Mouse (Mus musculus) heart, postnatal 4 days (tissue): Measurements from ENCODE around the gene Pstpip1. TPM values are rescaled to one million over a fixed set of nuclear protein-coding genes. Genes with fewer than 3 reads are reported as not detected.

Experiments used
- DNase-seq: peaks from one replicate; pipeline ENCODE4 v3.0.0; 2021
- total RNA-seq, 2 experiments: library from RNA; stranded (reverse); gene quantifications; 2 replicates each; pipeline ENCODE4 v1.2.3; 2021

The Pstpip1 gene
- 1 to 10 TPM; 1.4 to 1.5 TPM for total RNA-seq

- DNase-seq = peak; percentile 87
Observed at GRCm38 (mm10) chr9:56089778-56090520, at the start of gene Pstpip1. Gene Pstpip1 (plus strand): TSS chr9:56089962.

- peak; percentile 97 for DNase-seq
Observed at GRCm38 (mm10) chr9:56041372-56042180, 48.2 kb upstream of the Pstpip1 start, which contains the start of gene Rcn2. Gene Rcn2 (plus strand): TSS chr9:56041845.

- DNase-seq = no peak
Observed at GRCm38 (mm10) chr9:56042181-56042621, 47.6 kb upstream of the Pstpip1 start.

DNA sequence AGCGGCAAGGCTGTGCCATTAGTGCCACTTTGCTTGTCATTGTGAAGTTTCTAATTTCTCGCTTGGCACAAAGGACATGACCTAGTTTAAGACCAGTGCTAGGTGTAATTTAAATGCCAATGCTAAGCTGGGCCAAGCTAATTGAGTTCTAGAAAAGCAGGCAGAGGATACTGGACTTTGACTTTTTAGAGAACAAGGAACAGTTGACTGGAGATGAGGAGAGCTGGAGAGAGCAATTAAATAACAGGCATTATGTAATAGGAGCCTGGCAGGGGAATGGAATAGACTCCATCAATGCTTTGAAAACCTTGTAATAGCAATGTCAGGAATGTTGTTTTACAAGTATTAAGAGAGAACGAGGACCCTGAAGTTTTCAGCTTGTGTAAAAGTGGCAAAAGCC, 36.0 kb upstream of the Pstpip1 start:
- DNase-seq = no peak

GRCm38 (mm10) chr9:56056147-56056546, 33.6 kb upstream of the Pstpip1 start:
- no peak for DNase-seq

DNA sequence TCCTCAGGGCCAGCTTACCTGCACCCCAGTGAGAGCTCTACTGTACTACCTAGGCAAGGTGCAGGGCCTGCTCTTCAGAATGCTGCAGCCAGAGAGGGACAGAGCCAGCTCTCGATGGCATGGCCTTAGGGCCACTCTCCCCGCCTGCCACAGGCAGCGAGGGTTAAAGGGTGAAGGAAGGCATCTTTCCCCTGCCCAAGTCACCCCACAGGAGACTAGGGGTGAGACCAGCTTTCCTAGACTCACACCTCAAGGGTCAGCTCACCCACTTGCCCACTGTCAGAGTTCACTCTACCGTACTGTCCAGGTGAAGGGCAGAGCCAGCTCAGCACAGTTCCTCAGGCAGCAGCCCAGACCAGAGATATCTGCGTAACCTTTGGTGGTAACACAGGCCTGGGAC, 27.4 kb upstream of the Pstpip1 start:
- DNase-seq = no peak

GRCm38 (mm10) chr9:56065011-56065410, 24.8 kb upstream of the Pstpip1 start:
- no peak for DNase-seq

DNA sequence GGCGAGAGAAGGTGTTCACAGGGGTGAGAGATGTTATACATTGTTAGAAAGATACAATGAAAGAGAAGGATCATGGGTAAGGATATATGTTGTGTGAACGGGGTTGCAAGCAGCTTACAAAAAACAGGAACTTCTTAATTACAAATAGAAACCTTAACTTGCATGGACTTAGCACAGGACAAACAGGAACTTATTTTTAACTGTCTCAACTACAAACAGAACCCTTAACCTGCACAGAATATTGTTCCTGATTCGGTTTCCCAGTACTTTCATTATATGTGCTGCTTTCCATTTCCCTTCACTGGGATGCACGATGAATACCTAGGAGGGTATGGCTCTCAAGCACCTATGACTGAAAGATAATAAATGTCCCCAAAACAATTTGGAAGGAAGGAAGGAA, 21.8 kb upstream of the Pstpip1 start:
- no peak for DNase-seq

DNA sequence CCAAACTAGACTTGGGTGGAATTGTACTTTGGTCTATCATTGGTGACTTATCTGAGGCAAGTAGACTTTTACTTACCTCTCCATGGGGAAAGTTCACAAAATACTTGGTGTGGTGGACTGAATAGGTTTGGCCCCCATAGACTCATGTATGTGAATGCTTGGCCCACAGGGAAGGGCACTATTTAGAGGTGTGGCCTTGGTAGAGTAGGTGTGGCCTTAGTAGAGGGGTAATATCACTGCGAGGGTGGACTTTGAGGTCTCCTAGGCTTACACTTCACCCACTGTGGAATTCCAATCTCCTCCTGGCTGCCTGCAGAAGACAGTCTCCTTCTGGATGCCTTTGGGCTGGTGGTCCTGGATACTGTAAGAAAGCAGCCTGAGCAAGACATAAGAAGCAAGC, 21.1 kb upstream of the Pstpip1 start:
- DNase-seq = no peak

DNA sequence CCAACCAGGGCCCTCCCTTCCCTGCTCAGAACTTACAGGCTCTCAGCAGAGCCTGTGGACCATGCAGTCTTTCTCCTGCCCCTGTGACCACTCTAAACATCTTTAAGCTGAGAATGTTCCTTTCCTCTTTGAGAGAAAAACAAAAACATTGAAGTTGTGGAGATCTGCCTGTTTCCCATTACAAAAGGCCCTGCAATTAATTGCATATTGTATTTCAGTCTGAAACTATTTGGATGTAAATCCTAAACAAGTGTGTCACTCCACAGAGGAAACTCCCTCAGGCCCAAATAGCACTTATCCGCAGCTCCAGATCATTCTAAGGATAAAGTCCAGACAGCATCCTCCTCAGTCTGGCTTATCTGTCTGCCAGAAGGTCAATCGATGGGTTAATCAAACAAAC, 16.9 kb upstream of the Pstpip1 start:
- DNase-seq = no peak

- no peak for DNase-seq
Observed at GRCm38 (mm10) chr9:56074863-56075262, 14.9 kb upstream of the Pstpip1 start.

GRCm38 (mm10) chr9:56075264-56075663, 14.5 kb upstream of the Pstpip1 start:
- DNase-seq = peak; percentile 75

GRCm38 (mm10) chr9:56075901-56076620, 13.7 kb upstream of the Pstpip1 start:
- DNase-seq = peak; percentile 36

DNA sequence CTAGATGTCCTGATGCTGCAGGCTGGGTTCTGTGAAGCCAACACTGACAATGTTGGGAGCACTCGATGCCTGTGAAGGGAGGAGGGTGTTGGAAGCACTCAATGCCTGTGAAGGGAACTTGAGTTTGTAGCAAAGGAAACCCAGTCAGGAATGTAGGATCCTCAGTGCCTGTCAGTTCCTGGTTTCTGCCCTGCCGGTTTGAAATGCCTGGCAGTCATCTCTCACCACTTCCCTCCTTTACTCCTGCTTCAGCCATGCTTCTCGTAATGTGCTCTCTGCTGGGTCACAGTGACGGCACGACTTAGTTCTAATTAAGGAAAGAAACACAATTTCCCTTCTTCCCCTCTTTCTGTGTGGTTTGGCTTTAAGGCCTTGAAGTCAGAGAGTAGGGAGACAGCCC, 10.2 kb upstream of the Pstpip1 start:
- no peak for DNase-seq

- DNase-seq = no peak
Observed at GRCm38 (mm10) chr9:56086524-56086923, 3.2 kb upstream of the Pstpip1 start.

GRCm38 (mm10) chr9:56090546-56091225, 924 bp downstream of the Pstpip1 start:
- DNase-seq = no peak

DNA sequence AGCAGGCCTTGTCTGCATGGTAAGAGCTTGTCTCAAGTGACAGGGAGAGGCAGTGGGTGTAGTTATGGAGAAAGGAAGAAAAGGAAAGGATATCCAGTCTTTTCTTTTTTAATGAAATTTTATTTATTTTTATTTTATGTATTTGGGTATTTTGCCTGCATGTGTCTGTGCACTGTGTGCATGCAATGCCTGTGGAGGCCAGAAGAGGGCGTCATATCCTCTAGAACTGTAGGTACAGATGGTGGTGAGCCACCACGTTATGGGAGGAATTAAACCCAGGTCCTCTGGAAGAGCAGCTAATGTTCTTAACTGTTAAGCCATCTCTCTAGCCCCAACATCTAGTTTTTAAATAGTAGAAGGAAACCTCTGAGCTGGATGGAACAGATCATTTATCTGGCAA, 2.3 kb downstream of the Pstpip1 start:
- no peak for DNase-seq

DNA sequence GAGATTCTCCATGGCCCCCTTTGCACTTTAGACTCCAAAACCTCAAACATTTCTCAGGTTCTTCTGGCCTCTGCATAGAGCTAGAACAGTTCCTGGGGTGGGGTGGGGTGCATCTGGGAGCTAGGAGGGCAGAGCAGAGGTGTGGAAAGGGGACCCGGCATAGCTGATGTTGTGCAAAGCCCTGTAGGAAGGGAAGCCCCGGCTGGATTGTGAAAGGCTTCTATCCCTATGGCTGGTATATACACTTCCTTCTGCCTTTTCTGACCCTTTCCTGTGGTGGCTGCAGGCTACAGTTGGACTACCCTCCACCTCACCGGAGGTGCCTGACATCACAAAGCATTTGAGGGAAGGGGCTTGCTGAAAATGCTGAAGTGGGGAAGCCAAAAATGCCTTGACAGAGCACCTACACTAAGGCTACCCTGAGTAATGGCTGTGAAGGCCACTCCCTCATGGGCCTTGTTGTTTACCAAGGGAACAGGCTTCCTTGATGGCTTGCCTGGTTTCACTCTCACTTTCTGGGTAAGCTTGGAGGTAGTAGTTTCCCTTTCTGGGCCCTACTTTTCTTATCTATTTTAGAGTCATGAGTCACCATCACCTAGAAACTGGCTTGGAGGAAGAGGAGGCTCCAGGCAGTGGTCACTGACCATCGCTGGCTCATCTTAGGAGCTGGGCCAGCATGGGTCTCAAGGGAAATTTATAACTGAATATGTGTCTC, 8.0 kb downstream of the Pstpip1 start:
- DNase-seq = no peak

DNA sequence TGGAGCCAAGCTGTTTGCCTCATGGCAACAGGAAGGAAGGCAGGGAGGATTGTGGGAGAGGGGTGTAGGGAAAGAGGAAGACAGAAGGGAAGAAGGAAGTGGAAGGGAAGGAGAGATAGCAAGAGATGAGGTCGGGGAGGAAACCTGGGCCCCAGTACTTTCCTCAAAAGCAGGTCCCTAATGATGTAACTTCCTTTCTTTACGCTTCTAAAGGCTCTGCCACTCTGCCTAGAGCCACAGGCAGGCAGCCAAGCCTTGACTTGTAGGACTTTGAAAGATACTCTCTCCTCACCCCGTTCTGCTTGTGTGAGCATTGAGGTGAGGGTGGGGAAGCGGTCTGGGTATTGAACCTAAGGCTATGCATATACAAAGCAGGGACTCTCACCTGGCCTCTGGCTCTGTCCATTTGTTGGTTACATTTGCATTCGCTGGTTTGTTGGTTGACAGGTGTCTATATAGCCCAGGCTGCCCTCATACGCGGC, 10.3 kb downstream of the Pstpip1 start:
- no peak for DNase-seq

DNA sequence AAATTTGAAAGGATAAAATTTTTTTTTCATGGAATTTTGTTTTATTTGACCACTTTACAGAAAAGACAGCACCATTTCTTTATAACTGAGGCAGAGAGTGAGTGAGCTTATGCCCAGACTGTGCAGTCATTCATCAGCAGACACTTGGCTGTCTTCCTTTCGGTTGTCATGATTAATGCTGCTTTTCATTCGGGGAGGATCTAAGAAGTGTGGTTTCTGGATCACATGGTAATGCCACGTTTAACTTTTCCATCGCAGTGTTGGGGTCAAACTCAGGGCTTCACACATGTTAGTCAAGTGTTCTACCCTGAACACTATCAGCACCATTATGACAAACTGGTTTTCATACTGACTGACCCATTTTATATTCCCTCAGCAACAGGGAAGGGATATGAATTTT, 11.3 kb downstream of the Pstpip1 start:
- no peak for DNase-seq

DNA sequence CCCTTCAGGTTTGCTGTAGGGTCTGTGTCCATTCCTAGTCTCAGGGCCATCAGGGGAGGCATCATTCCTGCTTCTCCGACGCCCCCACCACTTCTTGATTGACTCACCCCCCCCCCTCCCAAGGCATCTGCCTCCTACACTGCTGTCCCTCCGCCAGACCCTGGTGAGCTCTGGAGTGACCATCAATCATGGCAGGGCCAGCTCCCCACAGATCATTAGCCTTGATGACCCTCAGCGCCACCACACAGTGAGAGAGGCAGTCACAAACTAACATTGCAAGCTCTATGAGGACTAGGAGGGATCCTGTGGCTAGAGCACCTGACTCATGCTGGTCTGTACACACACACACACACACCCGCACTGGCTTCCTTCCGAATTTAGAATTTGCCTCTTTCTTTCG, 15.2 kb downstream of the Pstpip1 start:
- DNase-seq = no peak
